Mouse (Mus musculus) heart, embryonic 11.5 days (tissue): ENCODE data around the gene Sult1a1. TPM values are rescaled to one million over a fixed set of nuclear protein-coding genes. Genes with fewer than 3 reads are reported as not detected.
"Not testable (repeated sequence)": the region's sequence is repeated elsewhere in the genome, so short reads cannot be mapped to it uniquely, and the experiment has no call there.

ENCODE experiments used
- ATAC-seq: fragments of 200-750 bp; cut with Nextera tagmentation; replicated peaks from 2 replicates; pipeline ENCODE4 v1.8.0; 2017; ENCODE audit warnings: moderate library complexity; ENCODE audit not compliant: insufficient number of reproducible peaks, low FRiP score, low TSS enrichment
- H3K27ac ChIP-seq: fragments of 300-500 bp; sonication (generic); 2 replicates; pipeline ENCODE4 v1.5.1; 2014; ENCODE audit warnings: mild to moderate bottlenecking, low read depth, low read length
- H3K27me3 ChIP-seq: fragments of 300-500 bp; sonication (generic); 2 replicates; pipeline ENCODE4 v1.6.1; 2014; ENCODE audit warnings: mild to moderate bottlenecking, low read length, mixed read lengths; ENCODE audit not compliant: control insufficient read depth, insufficient read depth
- H3K36me3 ChIP-seq: fragments of 300-500 bp; sonication (generic); 2 replicates; pipeline ENCODE4 v1.6.1; 2014; ENCODE audit warnings: mild to moderate bottlenecking, low read length, moderate library complexity, mixed read lengths; ENCODE audit not compliant: control insufficient read depth, insufficient read depth
- H3K4me1 ChIP-seq: fragments of 300-500 bp; sonication (generic); 2 replicates; pipeline ENCODE4 v1.6.1; 2014; ENCODE audit warnings: low read length; ENCODE audit not compliant: control insufficient read depth, insufficient read depth
- H3K4me2 ChIP-seq: fragments of 300-500 bp; sonication (generic); 2 replicates; pipeline ENCODE4 v1.6.1; 2014; ENCODE audit warnings: mild to moderate bottlenecking, moderate library complexity
- H3K4me3 ChIP-seq: fragments of 300-500 bp; sonication (generic); 2 replicates; pipeline ENCODE4 v1.5.1; 2014; ENCODE audit warnings: low read depth, low read length
- H3K9ac ChIP-seq: fragments of 300-500 bp; sonication (generic); 2 replicates; pipeline ENCODE4 v1.6.1; 2014; ENCODE audit warnings: mild to moderate bottlenecking, low read depth, low read length, moderate library complexity
- H3K9me3 ChIP-seq: fragments of 300-500 bp; sonication (generic); replicated peaks from 2 replicates; pipeline ENCODE4 v1.6.1; 2016; ENCODE audit warnings: low read length; ENCODE audit not compliant: control insufficient read depth
- WGBS: fragments of 180-500 bp; shearing (Covaris S2); extraction: QIAGEN DNeasy Blood & Tissue Kit; methylation state at CpG from one replicate; pipeline ENCODE4 v1.1.7; 2014; ENCODE audit not compliant: insufficient replicate concordance; 5-methylcytosine and 5-hydroxymethylcytosine counted together
- polyA plus RNA-seq: library from polyadenylated mRNA; unstranded; fragments of >200 nt; fragmentation: Nextera tagmentation; extraction: Ambion mirVana; gene quantifications from 2 replicates; pipeline ENCODE4 v1.2.1, GENCODE M21; 2014

Gene Sult1a1
- polyA plus RNA-seq, 1 experiment from 2014 or later = 2.5 TPM

DNA sequence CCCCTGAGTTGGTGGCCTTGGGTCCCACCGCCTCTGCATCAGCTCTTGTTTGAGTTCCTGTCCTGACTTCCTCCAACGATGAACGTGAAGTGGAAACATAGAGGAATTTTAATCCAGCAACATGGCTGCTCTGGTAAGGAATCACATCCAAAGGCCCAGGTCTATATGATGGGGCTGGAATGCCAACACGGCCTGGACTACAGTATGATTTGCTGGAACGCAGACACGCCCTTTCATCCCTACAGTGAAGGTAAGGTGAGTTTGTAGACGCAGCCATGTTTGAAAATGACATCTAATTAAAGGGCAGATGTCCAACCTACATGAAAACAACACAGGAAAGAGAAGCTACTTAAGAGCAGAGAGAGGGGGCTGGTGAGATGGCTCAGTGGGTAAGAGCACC lies 17.5 kb upstream of the Sult1a1 start:
- Histone ChIP-seq H3K36me3 (peaks cover 2% of the 10 kb centered on the region; the same call in 1 of the 2 replicates), H3K9me3 (no peaks in the 10 kb centered on the region), H3K27ac (no peak overlapping the region), H3K4me3 (no peak overlapping the region), H3K9ac (no peak overlapping the region), H3K27me3 (no peaks in the 10 kb centered on the region), H3K4me2 (no peak overlapping the region), H3K4me1 (peaks cover 15% of the 10 kb centered on the region)
- 88% methylated on average over 7 of the region's 7 CpGs for WGBS
- ATAC-seq = no peak

DNA sequence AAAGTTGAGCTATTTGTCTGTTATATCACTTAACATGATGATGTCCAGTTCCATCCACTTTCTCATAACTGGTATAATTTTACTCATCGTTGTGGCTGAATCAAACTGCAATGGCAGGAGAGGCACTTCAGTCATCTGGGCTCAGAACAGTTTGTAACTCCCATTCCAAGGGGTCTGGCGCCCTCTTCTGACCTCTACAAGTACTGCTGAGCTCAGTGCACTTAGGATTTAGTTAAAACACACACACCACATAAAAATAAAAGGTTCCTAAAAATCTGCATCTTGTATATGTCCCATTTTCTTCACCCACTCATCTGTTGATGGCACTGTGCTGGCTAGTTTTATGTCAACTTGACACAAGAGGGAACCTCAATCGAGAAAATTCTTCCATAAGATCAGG lies 17.0 kb upstream of the Sult1a1 start:
- 34% methylated on average over 3 of the region's 3 CpGs for WGBS
- Histone ChIP-seq H3K27me3 (no peaks in the 10 kb centered on the region), H3K4me1 (peaks cover 15% of the 10 kb centered on the region), H3K4me2 (no peak overlapping the region), H3K9ac (no peak overlapping the region), H3K9me3 (no peaks in the 10 kb centered on the region), H3K36me3 (peaks cover 2% of the 10 kb centered on the region; the same call in 1 of the 2 replicates), H3K4me3 (no peak overlapping the region), H3K27ac (no peak overlapping the region)
- no peak for ATAC-seq

DNA sequence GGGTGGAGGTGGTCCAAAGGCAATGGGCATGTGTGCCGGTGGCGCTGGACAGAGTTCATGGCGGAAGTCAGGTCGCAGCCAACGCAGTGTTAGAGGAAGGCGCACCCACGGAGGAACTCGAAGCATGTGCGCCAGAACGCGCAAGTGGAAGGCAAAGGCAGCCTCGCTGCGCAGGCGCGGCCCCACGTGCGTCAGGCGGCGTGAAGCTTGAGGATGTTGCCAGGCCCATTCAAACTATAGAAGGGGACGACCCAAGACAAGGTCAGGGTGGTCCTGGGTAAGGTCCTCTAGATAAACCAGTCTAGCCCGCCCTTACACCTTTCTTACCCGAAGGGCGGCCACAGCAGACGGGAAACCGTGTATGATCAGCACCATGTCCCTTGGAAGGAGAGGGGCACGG lies 16.2 kb upstream of the Sult1a1 start:
- no peak overlapping the region for H3K27ac ChIP-seq
- 91% methylated on average over 26 of the region's 26 CpGs for WGBS
- no peak for ATAC-seq

DNA sequence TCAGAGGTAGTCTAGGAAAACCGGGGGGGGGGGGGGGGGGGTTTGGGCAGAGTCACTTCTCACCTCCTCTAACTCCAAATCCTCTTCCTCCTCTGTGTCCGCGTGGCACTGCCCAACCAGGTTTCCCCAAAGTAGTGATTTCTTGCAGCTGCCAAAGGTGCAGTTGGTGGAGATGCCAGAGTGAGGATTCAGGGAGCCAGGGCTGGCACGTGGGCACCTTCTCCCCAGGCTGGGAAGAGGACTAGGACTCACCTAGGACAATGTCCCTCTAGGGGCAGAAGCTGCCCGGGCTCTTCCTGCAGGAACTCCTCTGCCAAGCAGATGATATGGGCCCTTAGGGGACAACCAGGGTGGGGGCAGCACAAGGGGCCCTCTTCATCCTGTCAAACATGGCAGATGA lies 15.4 kb upstream of the Sult1a1 start:
- H3K27me3 ChIP-seq = no peaks in the 10 kb centered on the region
- no peak for ATAC-seq
- no peak overlapping the region for H3K27ac ChIP-seq
- no peaks in the 10 kb centered on the region for H3K9me3 ChIP-seq
- no peak overlapping the region for H3K9ac ChIP-seq
- 94% methylated on average over 4 of the region's 5 CpGs for whole genome bisulfite sequencing
- H3K4me3 ChIP-seq = no peak overlapping the region
- H3K36me3 ChIP-seq = peaks cover 2% of the 10 kb centered on the region; the same call in 1 of the 2 replicates
- H3K4me2 ChIP-seq = no peak overlapping the region
- peaks cover 21% of the 10 kb centered on the region for H3K4me1 ChIP-seq

More for the DNA sequence above, 16.2 kb upstream of the Sult1a1 start:
- Histone ChIP-seq H3K4me1 (peaks cover 18% of the 10 kb centered on the region), H3K9ac (no peak overlapping the region), H3K27me3 (no peaks in the 10 kb centered on the region), H3K4me3 (no peak overlapping the region), H3K9me3 (no peaks in the 10 kb centered on the region), H3K36me3 (peaks cover 2% of the 10 kb centered on the region; the same call in 1 of the 2 replicates), H3K4me2 (no peak overlapping the region)

DNA sequence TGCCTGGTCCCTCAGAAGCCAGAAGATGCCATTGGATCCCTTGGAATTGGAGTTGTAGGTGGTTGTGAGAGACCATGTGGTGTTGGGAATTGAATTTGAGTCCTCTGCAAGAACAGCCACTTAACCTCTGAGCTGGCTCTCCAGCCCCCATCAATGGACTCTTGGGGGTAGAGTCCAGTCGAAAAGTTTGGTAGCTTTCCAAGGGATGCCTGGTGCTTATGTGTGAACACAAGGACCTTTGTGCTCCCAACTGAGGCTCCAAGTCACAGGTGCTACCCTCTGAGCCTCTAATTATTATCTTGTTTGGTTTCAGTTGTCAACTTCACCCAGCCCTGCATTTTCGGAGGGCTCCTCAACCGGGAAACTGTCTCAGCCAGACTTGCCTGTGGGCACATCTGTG lies 14.5 kb upstream of the Sult1a1 start:
- Histone ChIP-seq H3K4me3 (no peak overlapping the region), H3K9me3 (no peaks in the 10 kb centered on the region), H3K9ac (no peak overlapping the region), H3K27ac (no peak overlapping the region), H3K36me3 (peaks cover 2% of the 10 kb centered on the region; the same call in 1 of the 2 replicates), H3K4me2 (no peak overlapping the region), H3K27me3 (no peaks in the 10 kb centered on the region), H3K4me1 (peaks cover 18% of the 10 kb centered on the region)
- WGBS = 83% methylated on average over 3 of the region's 3 CpGs
- ATAC-seq = no peak

GRCm38 (mm10) chr7:126689021-126689420 lies 12.8 kb upstream of the Sult1a1 start:
- Histone ChIP-seq H3K4me3 (no peak overlapping the region), H3K9ac (no peak overlapping the region), H3K4me1 (peaks cover 13% of the 10 kb centered on the region), H3K27me3 (no peaks in the 10 kb centered on the region), H3K36me3 (peaks cover 2% of the 10 kb centered on the region; the same call in 1 of the 2 replicates), H3K9me3 (no peaks in the 10 kb centered on the region), H3K27ac (no peak overlapping the region), H3K4me2 (no peak overlapping the region)
- 84% methylated on average over 3 of the region's 3 CpGs for WGBS
- ATAC-seq = no peak

DNA sequence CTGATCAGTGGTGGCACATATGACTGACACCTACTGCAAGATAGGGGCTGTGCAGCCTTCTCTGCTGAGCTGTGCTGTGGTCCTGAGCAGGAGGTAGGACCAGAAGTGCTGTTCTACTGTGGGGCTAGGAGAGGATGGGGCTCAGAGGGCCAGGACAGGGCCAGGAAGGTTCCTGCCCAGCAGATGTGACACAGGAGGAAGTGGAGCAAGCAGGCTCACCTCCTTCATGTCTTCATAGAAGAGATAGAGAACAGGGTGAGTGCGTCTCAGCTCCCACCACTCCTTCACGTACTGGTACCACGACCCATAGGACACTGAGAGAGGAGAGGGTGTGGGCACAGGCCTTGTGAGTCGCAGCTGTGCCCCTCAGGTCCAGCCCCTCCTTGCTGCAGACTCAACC lies 11.9 kb upstream of the Sult1a1 start:
- H3K27me3 ChIP-seq, H3K9ac ChIP-seq, ATAC-seq, H3K27ac ChIP-seq, H3K4me2 ChIP-seq, H3K9me3 ChIP-seq, H3K36me3 ChIP-seq, H3K4me3 ChIP-seq: not testable (repeated sequence)
- 74% methylated on average over 4 of the region's 4 CpGs for WGBS
- H3K4me1 ChIP-seq = peaks cover 13% of the 10 kb centered on the region

- no peak for ATAC-seq
- H3K9ac ChIP-seq = no peak overlapping the region
- WGBS = 97% methylated on average over 5 of the region's 5 CpGs
Measured at GRCm38 (mm10) chr7:126681221-126681620, 5.0 kb upstream of the Sult1a1 start.

GRCm38 (mm10) chr7:126679683-126680082 lies 3.5 kb upstream of the Sult1a1 start:
- Histone ChIP-seq H3K27me3 (no peaks in the 10 kb centered on the region), H3K4me2 (no peak overlapping the region), H3K4me1 (no peaks in the 10 kb centered on the region), H3K9me3 (no peaks in the 10 kb centered on the region), H3K36me3 (peaks cover 3% of the 10 kb centered on the region; the same call in 1 of the 2 replicates), H3K27ac (no peak overlapping the region), H3K9ac (no peak overlapping the region), H3K4me3 (no peak overlapping the region)
- ATAC-seq = no peak
- 86% methylated on average over 5 of the region's 5 CpGs for WGBS

More at GRCm38 (mm10) chr7:126681221-126681620, 5.0 kb upstream of the Sult1a1 start:
- H3K4me3 ChIP-seq = no peak overlapping the region
- no peaks in the 10 kb centered on the region for H3K9me3 ChIP-seq
- H3K4me2 ChIP-seq = no peak overlapping the region
- no peaks in the 10 kb centered on the region for H3K4me1 ChIP-seq
- peaks cover 3% of the 10 kb centered on the region; the same call in 1 of the 2 replicates for H3K36me3 ChIP-seq
- no peaks in the 10 kb centered on the region for H3K27me3 ChIP-seq
- no peak overlapping the region for H3K27ac ChIP-seq
